13 mouse cellular contexts compared by ENCODE assay signal in the genomic region with DNA sequence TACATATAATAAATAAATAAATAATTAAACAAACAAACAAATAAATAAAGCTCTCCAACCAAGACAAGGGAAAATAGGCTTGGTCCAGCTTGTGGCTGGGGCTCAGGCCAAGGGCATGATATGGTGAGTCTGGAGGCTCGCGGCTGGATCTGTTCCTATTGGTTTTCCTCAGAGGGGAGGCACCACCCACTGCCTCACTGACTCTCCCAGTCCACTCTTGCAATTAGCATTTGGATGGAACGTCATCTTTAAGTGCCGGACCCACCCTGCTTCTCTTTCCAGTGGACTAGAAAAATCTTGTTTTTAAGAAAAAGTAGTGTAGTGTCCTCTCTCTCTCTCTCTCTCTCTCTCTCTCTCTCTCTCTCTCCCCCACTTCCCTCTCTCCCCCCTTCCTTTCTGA.
"Had no signal": no experiment of that assay in that cellular context is flagged by ENCODE, and none has a peak within 500 bp of the region (broad histone marks: within the 10 kb centered on the region; RNA-seq: fewer than 3 reads in every experiment).

No protein-coding gene starts in this region.

- H3K4me3 ChIP-seq: layer of hippocampus, adult 2 months; limb, embryonic 12.5 days; limb, embryonic 15.5 days; liver, embryonic 13.5 days; neural tube, embryonic 12.5 days; neural tube, embryonic 15.5 days had no signal

- H3K27me3 ChIP-seq: limb, embryonic 12.5 days; limb, embryonic 15.5 days; liver, embryonic 13.5 days; neural tube, embryonic 12.5 days; neural tube, embryonic 15.5 days had no signal

- H3K36me3 ChIP-seq: neural tube, embryonic 12.5 days; neural tube, embryonic 15.5 days had no signal

- H3K27ac ChIP-seq: kidney, postnatal 0 days; limb, embryonic 15.5 days; liver, embryonic 13.5 days; neural tube, embryonic 12.5 days had no signal

- DNase-seq: left cerebral cortex, postnatal 4 days; liver, embryonic 13.5 days; midbrain, embryonic 14.5 days; right cerebral cortex, adult 18-20 months; thymus, adult 18-20 months; thymus, postnatal 36 days had no signal

- H3K9me3 ChIP-seq: limb, embryonic 15.5 days; neural tube, embryonic 15.5 days had no signal

- H3K4me1 ChIP-seq: limb, embryonic 12.5 days; neural tube, embryonic 12.5 days had no signal

- H3K4me2 ChIP-seq: limb, embryonic 12.5 days; limb, embryonic 15.5 days; liver, embryonic 13.5 days; midbrain, embryonic 11.5 days; neural tube, embryonic 12.5 days; neural tube, embryonic 15.5 days had no signal

- H3K9ac ChIP-seq: limb, embryonic 12.5 days; limb, embryonic 15.5 days; liver, embryonic 13.5 days; neural tube, embryonic 12.5 days; neural tube, embryonic 15.5 days had no signal
